9 mouse cellular contexts compared by ENCODE assay signal in genomic region chr3:30595111-30595832, GRCm38 (mm10). TPM values are rescaled to one million over a fixed set of nuclear protein-coding genes. Genes with fewer than 3 reads are reported as not detected.
A peak's percentile ranks its signal among the peaks of the same experiment; 100 is the strongest.
DNase-seq lines count a peak whose midpoint lies in the region; ATAC-seq lines count a peak whose summit lies in the region.
"Had no signal": no experiment of that assay in that cellular context is flagged by ENCODE, and none has a peak within 500 bp of the region (broad histone marks: within the 10 kb centered on the region; RNA-seq: fewer than 3 reads in every experiment).

No protein-coding gene starts in this region.

- peak; percentile 23 to 39 for DNase-seq in left cerebral cortex, adult 18-20 months (ENCODE audit: low spot score in 2 of 2)
- no peak for DNase-seq in left cerebral cortex, adult 11 months (ENCODE audit: low spot score)
- DNase-seq in c-Kit-positive CD71-positive TER-119-negative erythroid progenitor cells, embryonic 14.5 days (ENCODE audit: low read depth): peak; percentile 27
- peak; percentile 49 to 57 for DNase-seq in heart, postnatal 10 days
- peak; percentile 72 for DNase-seq in kidney, postnatal 14 days
- peak; percentile 63 for DNase-seq in retina, embryonic 14.5 days (ENCODE audit: low spot score)

- peaks cover 17% of the 10 kb centered on the region; the same call in 1 of the 2 replicates for H3K27me3 ChIP-seq in forebrain, embryonic 13.5 days
- peaks cover 3% of the 10 kb centered on the region; the same call in 1 of the 2 replicates for H3K27me3 ChIP-seq in lung, embryonic 16.5 days (ENCODE audit: control insufficient read depth, insufficient read depth, low read depth, low read length)

- peak; percentile 67 for ATAC-seq in forebrain, embryonic 13.5 days
- ATAC-seq in lung, embryonic 16.5 days (ENCODE audit: low read depth): peak; percentile 60

- H3K4me2 ChIP-seq in forebrain, embryonic 13.5 days: peak overlapping the region; percentile 65
- H3K4me2 ChIP-seq in lung, embryonic 16.5 days (ENCODE audit: low read depth, low read length): peak overlapping the region; percentile 81

- no peaks in the 10 kb centered on the region for H3K36me3 ChIP-seq in forebrain, embryonic 13.5 days (ENCODE audit: poor library complexity, severe bottlenecking)
- no peaks in the 10 kb centered on the region for H3K36me3 ChIP-seq in lung, embryonic 16.5 days (ENCODE audit: control insufficient read depth, insufficient read depth, low read length)

- peaks cover 11% of the 10 kb centered on the region for H3K4me1 ChIP-seq in forebrain, embryonic 13.5 days
- peaks cover 6% of the 10 kb centered on the region; the same call in 1 of the 2 replicates for H3K4me1 ChIP-seq in lung, embryonic 16.5 days (replicated peaks; ENCODE audit: control insufficient read depth, insufficient read depth, low read length)

- H3K9me3 ChIP-seq in forebrain, embryonic 13.5 days (replicated peaks): no peaks in the 10 kb centered on the region
- H3K9me3 ChIP-seq in lung, embryonic 16.5 days (ENCODE audit: control insufficient read depth, low read length): no peaks in the 10 kb centered on the region

- peak overlapping the region; percentile 59 for H3K27ac ChIP-seq in forebrain, embryonic 13.5 days
- H3K27ac ChIP-seq in lung, embryonic 16.5 days (ENCODE audit: low read length): peak overlapping the region; percentile 16; the same call in 1 of the 2 replicates

- under 1% methylated on average over 62 of the region's 62 CpGs for WGBS in forebrain, embryonic 13.5 days
- under 1% methylated on average over 62 of the region's 62 CpGs for WGBS in lung, embryonic 16.5 days

- H3K9ac ChIP-seq in forebrain, embryonic 13.5 days: peak overlapping the region; percentile 88
- H3K9ac ChIP-seq in lung, embryonic 16.5 days (ENCODE audit: low read length): peak overlapping the region; percentile 82

- intact Hi-C loops in heart, postnatal 10 days (cut with DNase I): loop anchor here (10.0 kb wide), 1 partner anchor 460 kb away; no protein-coding TSS in a partner anchor

- peak overlapping the region; percentile 83 for H3K4me3 ChIP-seq in forebrain, embryonic 13.5 days
- peak overlapping the region; percentile 71 for H3K4me3 ChIP-seq in lung, embryonic 16.5 days (ENCODE audit: low read length)

RNA-seq across cellular contexts. Expression of gene Actrt3, which starts 4.5 kb away (rescaled TPM):
- 1 to 10 TPM; 1.1 to 1.2 TPM for total RNA-seq in left cerebral cortex, adult 18-20 months (2021)
- 0.08 and 0.14 TPM in 2 replicates for polyA plus RNA-seq in forebrain, embryonic 13.5 days (2015; fragmentation: Nextera tagmentation; extraction: Ambion mirVana)
- not detected for total RNA-seq in heart, postnatal 10 days (2021)
- polyA plus RNA-seq in lung, embryonic 16.5 days (2015; fragmentation: Nextera tagmentation; extraction: Ambion mirVana): 0.10 TPM in 1 of 2 replicates, not detected in the other
- total RNA-seq: neutrophil, adult 5-6 weeks had no signal

RNA-seq across cellular contexts. Expression of gene Mynn, which starts 6.6 kb away (rescaled TPM):
- total RNA-seq in left cerebral cortex, adult 18-20 months (2021): 10 to 100 TPM; 19.0 to 21.3 TPM
- polyA plus RNA-seq in forebrain, embryonic 13.5 days (2015; fragmentation: Nextera tagmentation; extraction: Ambion mirVana): 34.1 and 38.4 TPM in 2 replicates
- 10 to 100 TPM; 14.7 to 18.5 TPM for total RNA-seq in heart, postnatal 10 days (2021)
- 31.6 and 32.8 TPM in 2 replicates for polyA plus RNA-seq in lung, embryonic 16.5 days (2015; fragmentation: Nextera tagmentation; extraction: Ambion mirVana)

RNA-seq across cellular contexts. Expression of gene Mecom, which starts 47.5 kb away (rescaled TPM):
- 1 to 10 TPM; 3.5 to 4.2 TPM for total RNA-seq in left cerebral cortex, adult 18-20 months (2021)
- 3.7 and 5.0 TPM in 2 replicates for polyA plus RNA-seq in forebrain, embryonic 13.5 days (2015; fragmentation: Nextera tagmentation; extraction: Ambion mirVana)
- total RNA-seq in heart, postnatal 10 days (2021): 10 to 100 TPM; 27.4 to 35.8 TPM
- polyA plus RNA-seq in lung, embryonic 16.5 days (2015; fragmentation: Nextera tagmentation; extraction: Ambion mirVana): 69.5 and 73.4 TPM in 2 replicates
- total RNA-seq: neutrophil, adult 5-6 weeks had no signal

RNA-seq across cellular contexts. Expression of gene Lrriq4, which starts 49.0 kb away (rescaled TPM):
- not detected for total RNA-seq in left cerebral cortex, adult 18-20 months (2021)
- not detected in 2 replicates for polyA plus RNA-seq in forebrain, embryonic 13.5 days (2015; fragmentation: Nextera tagmentation; extraction: Ambion mirVana)
- not detected for total RNA-seq in heart, postnatal 10 days (2021)
- not detected in 2 replicates for polyA plus RNA-seq in lung, embryonic 16.5 days (2015; fragmentation: Nextera tagmentation; extraction: Ambion mirVana)
- total RNA-seq: neutrophil, adult 5-6 weeks had no signal

RNA-seq across cellular contexts. Expression of gene Lrrc34, which starts 52.4 kb away (rescaled TPM):
- not detected for total RNA-seq in left cerebral cortex, adult 18-20 months (2021)
- polyA plus RNA-seq in forebrain, embryonic 13.5 days (2015; fragmentation: Nextera tagmentation; extraction: Ambion mirVana): 1.0 and 1.5 TPM in 2 replicates
- total RNA-seq in heart, postnatal 10 days (2021): not detected
- polyA plus RNA-seq in lung, embryonic 16.5 days (2015; fragmentation: Nextera tagmentation; extraction: Ambion mirVana): 6.4 and 6.7 TPM in 2 replicates
- total RNA-seq: neutrophil, adult 5-6 weeks had no signal

Comparison
In these comparisons a context has a peak if more than half of its experiments do, and no peak if none do; other contexts are left out.
1. RNA of gene Mecom, which starts 47.5 kb away (total RNA-seq): 27.4 to 35.8 TPM in heart, postnatal 10 days; 3.5 to 4.2 TPM in left cerebral cortex, adult 18-20 months; every median in the first group is over 4 times any median in the second.